7 mouse cellular contexts compared by ENCODE assay signal in the genomic region with DNA sequence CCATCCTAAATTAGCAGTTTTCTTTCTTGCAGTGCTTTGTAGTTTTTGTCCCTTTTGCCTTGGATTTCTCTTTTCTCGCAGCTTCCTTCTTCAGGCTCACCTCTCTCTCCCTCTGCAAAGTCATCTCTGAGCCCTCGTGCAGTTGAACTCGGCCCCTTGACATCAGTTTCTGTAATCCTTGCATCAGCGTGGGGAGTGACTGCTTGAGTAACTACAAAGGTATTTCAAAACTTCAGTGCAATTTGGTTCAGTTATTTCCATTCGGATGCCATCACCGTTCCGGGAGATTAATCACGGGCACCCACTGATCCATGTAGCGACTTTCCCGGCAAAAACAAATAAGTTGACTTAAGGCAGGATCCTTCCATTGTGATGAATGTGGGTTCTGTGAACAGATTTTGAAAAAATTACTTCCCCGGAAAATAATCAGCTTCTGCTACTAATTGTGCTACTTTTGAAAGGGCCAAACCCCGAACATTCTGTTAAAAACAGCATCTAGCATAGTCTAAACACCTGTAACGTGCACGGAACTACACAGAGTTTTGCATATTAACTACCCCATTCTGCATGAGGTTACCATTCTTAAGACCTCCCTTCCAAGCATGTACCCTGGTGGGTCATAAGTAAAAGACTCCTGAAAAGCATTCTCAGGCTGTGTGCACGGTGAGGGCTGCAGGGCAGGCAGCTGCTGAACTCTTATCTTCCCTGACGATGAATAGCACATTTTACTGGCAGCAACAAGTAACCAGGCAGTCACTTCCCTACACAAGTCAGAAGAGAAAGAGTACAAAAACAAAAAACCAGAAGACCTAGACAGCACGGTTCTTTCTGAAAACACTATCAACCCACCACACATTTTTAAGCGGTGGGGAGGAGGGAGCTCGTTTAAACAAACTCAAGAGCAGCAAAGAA. TPM values are rescaled to one million over a fixed set of nuclear protein-coding genes. Genes with fewer than 3 reads are reported as not detected.
DNase-seq lines count a peak whose midpoint lies in the region; ATAC-seq and TF ChIP-seq lines count a peak whose summit lies in the region.

No protein-coding gene starts in this region.

- H3K4me2 ChIP-seq in forebrain, embryonic 15.5 days (replicated peaks), result peak overlapping the region; percentile 92
- H3K4me2 ChIP-seq in kidney, embryonic 15.5 days, result peak overlapping the region; percentile 67

- H3K4me1 ChIP-seq in forebrain, embryonic 15.5 days, result peaks cover 17% of the 10 kb centered on the region
- H3K4me1 ChIP-seq in kidney, embryonic 15.5 days, result peaks cover 19% of the 10 kb centered on the region

- ATAC-seq in Patski, result peak; percentile 17
- ATAC-seq in forebrain, embryonic 15.5 days (replicated peaks), result no peak
- ATAC-seq in kidney, embryonic 15.5 days (replicated peaks; ENCODE audit: low FRiP score), result no peak

- CTCF ChIA-PET in Patski (lab: Charles Lee), result interaction anchor here (0.8 to 5.2 kb wide), 19 partner anchors 36 to 500 kb away, joined by 3 to 48 read pairs (median 5); no protein-coding TSS in a partner anchor

- H3K9ac ChIP-seq in forebrain, embryonic 15.5 days (replicated peaks), result peak overlapping the region; percentile 74
- peak overlapping the region; percentile 79 for H3K9ac ChIP-seq in kidney, embryonic 15.5 days

- H3K36me3 ChIP-seq in forebrain, embryonic 15.5 days, result no peaks in the 10 kb centered on the region
- H3K36me3 ChIP-seq in kidney, embryonic 15.5 days, result 0 out of 2 replicates have a peak, but pooled peaks cover 3% of the 10 kb centered on the region

- no peak for TF ChIP-seq CTCF in Patski (IDR thresholded peaks at IDR 0.05)

- no peaks in the 10 kb centered on the region for H3K27me3 ChIP-seq in Patski
- no peaks in the 10 kb centered on the region for H3K27me3 ChIP-seq in forebrain, embryonic 15.5 days
- no peaks in the 10 kb centered on the region for H3K27me3 ChIP-seq in kidney, embryonic 15.5 days

- H3K9me3 ChIP-seq in forebrain, embryonic 15.5 days, result no peaks in the 10 kb centered on the region
- no peaks in the 10 kb centered on the region for H3K9me3 ChIP-seq in kidney, embryonic 15.5 days (replicated peaks)

- POLR2A ChIA-PET in Patski (lab: Charles Lee), result interaction anchor here (0.7 to 3.1 kb wide), 11 partner anchors 7 to 123 kb away, joined by 3 to 17 read pairs (median 6); no protein-coding TSS in a partner anchor

- WGBS in forebrain, embryonic 15.5 days, result 6% methylated on average over 19 of the region's 19 CpGs
- 11% methylated on average over 19 of the region's 19 CpGs for WGBS in kidney, embryonic 15.5 days

- peak overlapping the region; percentile 84 for H3K4me3 ChIP-seq in forebrain, embryonic 15.5 days
- peak overlapping the region; percentile 72 for H3K4me3 ChIP-seq in kidney, embryonic 15.5 days (replicated peaks)

- H3K27ac ChIP-seq in forebrain, embryonic 15.5 days (replicated peaks), result no peak overlapping the region
- peak overlapping the region; percentile 95 for H3K27ac ChIP-seq in kidney, embryonic 15.5 days

- in situ Hi-C loops in Patski (cut with MboI; ENCODE audit: low pct_unique_long_range_greater_than_20kb), result loop anchor here (5.0 kb wide), 2 partner anchors 107 to 138 kb away; a partner anchor contains a TSS

- peak; percentile 9 for DNase-seq in CD4-positive helper T cell, adult 2 months (ENCODE audit: low read depth, low spot score)
- DNase-seq in Patski (ENCODE audit: low read depth, low spot score), result peak; percentile 75
- DNase-seq in lung, postnatal 25 days (ENCODE audit: low spot score), result peak; percentile 55
- peak; percentile 29 to 50 for DNase-seq in spleen, postnatal 36 days (ENCODE audit: low spot score in 2 of 2)
- DNase-seq in right cerebral cortex, postnatal 14 days, result no peak

RNA-seq across cellular contexts. Expression of a gene that starts 1.6 kb away (rescaled TPM):
- 138 TPM for polyA plus RNA-seq in Patski (2021)
- 9.7 and 10.9 TPM in 2 replicates for polyA plus RNA-seq in forebrain, embryonic 15.5 days (2015; fragmentation: Nextera tagmentation; extraction: Ambion mirVana)
- polyA plus RNA-seq in kidney, embryonic 15.5 days (2015; fragmentation: Nextera tagmentation; extraction: Ambion mirVana), result 32.7 and 41.2 TPM in 2 replicates
